Mouse (Mus musculus) heart, embryonic 16.5 days (tissue): ENCODE measurements around the gene Tars. TPM values are rescaled to one million over a fixed set of nuclear protein-coding genes. Genes with fewer than 3 reads are reported as not detected.

Experiments used
- ATAC-seq: fragments of 200-750 bp; cut with Nextera tagmentation; replicated peaks from 2 replicates; pipeline ENCODE4 v1.8.0; 2017; ENCODE audit warnings: moderate number of reproducible peaks; ENCODE audit not compliant: insufficient read depth, low FRiP score; ENCODE audit errors: extremely low read depth
- H3K27ac ChIP-seq: fragments of 300-500 bp; sonication (generic); 2 replicates; pipeline ENCODE4 v1.5.1; 2014; ENCODE audit warnings: mild to moderate bottlenecking, low read length, control low read depth, moderate library complexity
- H3K27me3 ChIP-seq: fragments of 300-500 bp; sonication (generic); 2 replicates; pipeline ENCODE4 v1.6.1; 2014; ENCODE audit warnings: low read length, mixed read lengths; ENCODE audit not compliant: control insufficient read depth, insufficient read depth
- H3K36me3 ChIP-seq: fragments of 300-500 bp; sonication (generic); 2 replicates; pipeline ENCODE4 v1.6.1; 2014; ENCODE audit not compliant: control insufficient read depth, insufficient read depth
- H3K4me1 ChIP-seq: fragments of 300-500 bp; sonication (generic); 2 replicates; pipeline ENCODE4 v1.6.1; 2014; ENCODE audit warnings: low read length, mixed read lengths; ENCODE audit not compliant: control insufficient read depth, insufficient read depth
- H3K4me2 ChIP-seq: fragments of 300-500 bp; sonication (generic); 2 replicates; pipeline ENCODE4 v1.6.1; 2014; ENCODE audit warnings: low read depth, mild to moderate bottlenecking, control low read depth, low read length
- H3K4me3 ChIP-seq: fragments of 300-500 bp; sonication (generic); 2 replicates; pipeline ENCODE4 v1.5.1; 2014; ENCODE audit warnings: mild to moderate bottlenecking, control low read depth, low read length
- H3K9ac ChIP-seq: fragments of 300-500 bp; sonication (generic); 2 replicates; pipeline ENCODE4 v1.6.1; 2014; ENCODE audit warnings: low read length, control low read depth
- H3K9me3 ChIP-seq: fragments of 300-500 bp; sonication (generic); replicated peaks from 2 replicates; pipeline ENCODE4 v1.6.1; 2016; ENCODE audit warnings: low read length; ENCODE audit not compliant: control insufficient read depth
- WGBS: fragments of 180-500 bp; shearing (Covaris S2); extraction: QIAGEN DNeasy Blood & Tissue Kit; methylation state at CpG from one replicate; pipeline ENCODE4 v1.1.7; 2014; 5-methylcytosine and 5-hydroxymethylcytosine counted together
- polyA plus RNA-seq: library from polyadenylated mRNA; unstranded; fragments of >200 nt; fragmentation: Nextera tagmentation; extraction: Ambion mirVana; gene quantifications from 2 replicates; pipeline ENCODE4 v1.2.1, GENCODE M21; 2015

Gene Tars
- polyA plus RNA-seq = 33.5 and 40.6 TPM in 2 replicates

DNA sequence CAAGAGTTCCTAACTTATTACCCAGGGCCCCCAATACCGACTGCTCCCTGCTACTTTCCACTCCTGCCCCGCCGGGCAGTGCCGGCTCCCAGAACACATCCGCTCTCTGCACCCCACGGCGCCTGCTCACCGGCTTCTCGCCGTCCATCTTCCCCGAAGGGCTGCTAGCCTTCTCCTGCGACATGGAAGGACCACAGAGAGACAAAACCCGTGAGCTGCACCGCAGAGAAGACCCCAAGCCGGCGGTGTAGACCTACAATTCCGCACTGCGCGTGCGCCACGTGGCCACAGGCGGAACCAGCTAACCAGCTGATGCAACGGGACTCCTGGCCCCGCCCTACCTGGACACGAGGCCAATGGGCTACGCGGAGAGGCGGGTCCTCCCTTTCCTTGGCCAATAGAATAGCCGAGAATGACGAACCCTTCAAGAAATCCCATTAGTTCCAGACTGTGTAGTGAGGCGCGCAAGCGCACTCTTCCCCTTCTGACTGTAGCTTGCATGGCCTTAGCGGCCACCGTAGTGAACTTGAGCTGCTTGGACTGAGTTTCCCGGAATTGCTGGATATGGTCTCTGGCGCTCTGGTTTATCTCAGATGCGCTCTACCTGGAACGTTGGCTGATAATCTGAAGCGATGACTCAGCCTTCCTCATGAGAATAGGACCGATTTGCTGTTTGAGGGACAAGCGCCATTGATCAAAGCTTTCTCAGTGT lies at the start of gene Tars:
Gene Tars, minus strand, starts transcription at position 310 of the 712 bp plus-strand sequence.
- WGBS = under 1% methylated on average over 42 of the region's 42 CpGs

GRCm38 (mm10) chr15:11437361-11437760 lies 37.9 kb upstream of the Tars start:
- WGBS = 86% methylated on average over 4 of the region's 4 CpGs
- ATAC-seq = no peak
- no peak overlapping the region for H3K4me2 ChIP-seq
- H3K4me3 ChIP-seq = no peak overlapping the region
- H3K36me3 ChIP-seq = no peaks in the 10 kb centered on the region
- no peaks in the 10 kb centered on the region for H3K4me1 ChIP-seq
- no peak overlapping the region for H3K9ac ChIP-seq
- H3K27me3 ChIP-seq = no peaks in the 10 kb centered on the region
- H3K9me3 ChIP-seq = no peaks in the 10 kb centered on the region
- no peak overlapping the region for H3K27ac ChIP-seq

More for the DNA sequence above, at the start of gene Tars:
- H3K4me2 ChIP-seq = peak within 1 kb of the TSS; percentile 94
- H3K4me1 ChIP-seq = peaks cover 10% of the 10 kb centered on the region
- H3K9me3 ChIP-seq = no peaks in the 10 kb centered on the region
- ATAC-seq = peak; percentile 100
- H3K9ac ChIP-seq = peak within 1 kb of the TSS; percentile 94
- H3K27ac ChIP-seq = peak within 1 kb of the TSS; percentile 64
- H3K36me3 ChIP-seq = no peaks in the 10 kb centered on the region
- H3K4me3 ChIP-seq = peak within 1 kb of the TSS; percentile 98
- no peaks in the 10 kb centered on the region for H3K27me3 ChIP-seq

DNA sequence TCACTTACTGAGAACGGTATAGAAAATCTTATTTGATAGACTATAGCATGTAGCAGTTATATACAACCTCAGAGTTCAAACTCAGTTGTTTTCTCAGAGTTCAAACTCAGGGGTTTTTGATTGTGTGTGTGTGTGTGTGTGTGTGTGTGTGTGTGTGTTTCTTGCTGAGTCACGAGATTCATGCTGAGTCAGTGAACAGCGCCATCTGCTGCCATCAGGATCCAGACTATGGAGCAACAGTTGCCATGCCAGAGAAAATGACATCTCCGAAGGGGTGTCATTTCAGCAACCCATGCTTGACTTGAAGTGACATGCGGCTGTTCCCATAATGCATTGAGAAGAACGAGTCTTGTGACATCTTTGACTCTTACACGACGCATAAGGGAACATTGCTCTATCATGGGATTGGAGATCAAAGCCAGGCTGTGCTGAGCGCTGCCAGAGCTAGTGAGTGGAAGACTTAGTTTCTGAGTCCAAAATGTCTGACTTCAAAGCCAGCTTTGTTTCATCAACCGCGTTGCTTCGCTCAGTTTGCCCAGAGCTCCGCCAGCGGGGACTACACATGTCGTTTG lies 37.3 kb upstream of the Tars start:
- Histone ChIP-seq H3K9ac (no peak overlapping the region), H3K27ac (no peak overlapping the region), H3K9me3 (no peaks in the 10 kb centered on the region), H3K4me2 (no peak overlapping the region), H3K4me1 (no peaks in the 10 kb centered on the region), H3K27me3 (no peaks in the 10 kb centered on the region), H3K36me3 (no peaks in the 10 kb centered on the region), H3K4me3 (no peak overlapping the region)
- 89% methylated on average over 15 of the region's 15 CpGs for WGBS
- ATAC-seq = no peak

- no peak for ATAC-seq
- no peak overlapping the region for H3K27ac ChIP-seq
- no peak overlapping the region for H3K4me2 ChIP-seq
- H3K27me3 ChIP-seq = no peaks in the 10 kb centered on the region
- H3K36me3 ChIP-seq = no peaks in the 10 kb centered on the region
- H3K9ac ChIP-seq = no peak overlapping the region
- no peaks in the 10 kb centered on the region for H3K4me1 ChIP-seq
- H3K4me3 ChIP-seq = no peak overlapping the region
- 76% methylated on average over 2 of the region's 2 CpGs for WGBS
- no peaks in the 10 kb centered on the region for H3K9me3 ChIP-seq
Observed at GRCm38 (mm10) chr15:11426899-11427298, 27.4 kb upstream of the Tars start.

DNA sequence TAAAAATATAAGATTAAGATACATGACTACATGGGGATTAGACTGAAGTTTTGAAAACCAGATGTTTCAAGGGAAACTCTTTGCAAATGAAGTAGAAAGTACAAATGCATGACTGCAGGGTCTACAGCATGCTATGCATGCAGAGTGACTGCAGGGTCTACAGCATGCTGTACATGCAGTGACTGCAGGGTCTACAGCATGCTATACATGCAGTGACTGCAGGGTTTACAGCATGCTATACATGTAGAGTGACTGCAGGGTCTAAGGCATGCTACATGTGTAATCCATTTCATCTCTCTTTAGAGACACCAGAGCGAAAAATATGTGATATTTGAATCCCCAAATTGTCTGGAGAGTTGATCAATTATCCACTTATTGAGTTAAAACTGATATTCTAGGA lies 14.0 kb upstream of the Tars start:
- 84% methylated on average over 1 of the region's 1 CpGs for WGBS
- no peak for ATAC-seq

GRCm38 (mm10) chr15:11412542-11412941 lies 13.1 kb upstream of the Tars start:
- ATAC-seq = no peak
- Histone ChIP-seq H3K27me3 (no peaks in the 10 kb centered on the region), H3K4me3 (no peak overlapping the region), H3K36me3 (no peaks in the 10 kb centered on the region), H3K4me1 (no peaks in the 10 kb centered on the region), H3K27ac (no peak overlapping the region), H3K9me3 (no peaks in the 10 kb centered on the region), H3K4me2 (no peak overlapping the region), H3K9ac (no peak overlapping the region)
- 72% methylated on average over 2 of the region's 2 CpGs for WGBS

More for the DNA sequence above, 14.0 kb upstream of the Tars start:
- H3K27ac ChIP-seq = no peak overlapping the region
- H3K36me3 ChIP-seq = no peaks in the 10 kb centered on the region
- H3K4me3 ChIP-seq = no peak overlapping the region
- H3K27me3 ChIP-seq = no peaks in the 10 kb centered on the region
- H3K4me1 ChIP-seq = no peaks in the 10 kb centered on the region
- H3K9me3 ChIP-seq = no peaks in the 10 kb centered on the region
- no peak overlapping the region for H3K9ac ChIP-seq
- H3K4me2 ChIP-seq = no peak overlapping the region

DNA sequence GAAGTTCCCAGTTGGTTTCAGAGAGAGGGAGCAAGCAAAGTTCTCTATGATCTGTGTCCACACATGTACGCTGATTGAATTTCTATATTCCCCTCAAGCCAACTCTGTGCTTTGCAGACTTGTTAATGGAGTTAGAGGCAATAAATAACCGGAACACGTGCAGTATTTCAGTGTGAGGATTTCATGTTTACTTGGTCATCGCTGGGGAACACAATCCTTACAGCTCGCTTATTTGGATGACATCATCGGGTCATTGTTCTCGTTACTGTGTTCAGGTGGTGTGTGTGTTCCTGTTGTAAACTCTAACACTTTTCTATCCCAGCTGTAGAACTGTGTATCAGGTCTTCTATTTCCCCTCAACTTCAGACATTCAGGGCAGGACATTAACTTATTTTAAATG lies 12.4 kb upstream of the Tars start:
- Histone ChIP-seq H3K9me3 (no peaks in the 10 kb centered on the region), H3K4me2 (no peak overlapping the region), H3K36me3 (no peaks in the 10 kb centered on the region), H3K4me1 (no peaks in the 10 kb centered on the region), H3K27me3 (no peaks in the 10 kb centered on the region), H3K4me3 (no peak overlapping the region), H3K9ac (no peak overlapping the region), H3K27ac (no peak overlapping the region)
- WGBS = 77% methylated on average over 7 of the region's 7 CpGs
- ATAC-seq = no peak

GRCm38 (mm10) chr15:11408155-11408826 lies 8.8 kb upstream of the Tars start:
- Histone ChIP-seq H3K36me3 (no peaks in the 10 kb centered on the region), H3K4me2 (no peak overlapping the region), H3K4me3 (no peak overlapping the region), H3K27ac (no peak overlapping the region), H3K27me3 (no peaks in the 10 kb centered on the region), H3K4me1 (no peaks in the 10 kb centered on the region), H3K9me3 (no peaks in the 10 kb centered on the region), H3K9ac (no peak overlapping the region)
- ATAC-seq = no peak
- 36% methylated on average over 7 of the region's 7 CpGs for WGBS

- Histone ChIP-seq H3K4me2 (no peak overlapping the region), H3K9ac (no peak overlapping the region), H3K9me3 (no peaks in the 10 kb centered on the region), H3K36me3 (no peaks in the 10 kb centered on the region), H3K27me3 (no peaks in the 10 kb centered on the region), H3K4me1 (no peaks in the 10 kb centered on the region), H3K4me3 (no peak overlapping the region), H3K27ac (no peak overlapping the region)
- ATAC-seq = no peak
- WGBS = 12% methylated on average over 8 of the region's 8 CpGs
Observed at GRCm38 (mm10) chr15:11407381-11407780, 7.9 kb upstream of the Tars start.
